In genomic region chr2:148045937-148046798, GRCm38 (mm10) we compare ENCODE assay signal across 8 mouse cellular contexts. TPM values are rescaled to one million over a fixed set of nuclear protein-coding genes. Genes with fewer than 3 reads are reported as not detected.
DNase-seq lines count a peak whose midpoint lies in the region; ATAC-seq lines count a peak whose summit lies in the region.
"Had no signal": no experiment of that assay in that cellular context is flagged by ENCODE, and none has a peak within 500 bp of the region (broad histone marks: within the 10 kb centered on the region; RNA-seq: fewer than 3 reads in every experiment).

No protein-coding gene starts in this region.

- H3K36me3 ChIP-seq in forebrain, embryonic 13.5 days (ENCODE audit: poor library complexity, severe bottlenecking), result no peaks in the 10 kb centered on the region
- H3K36me3 ChIP-seq in limb, embryonic 11.5 days (ENCODE audit: control insufficient read depth, insufficient read depth, low read length), result no peaks in the 10 kb centered on the region
- H3K36me3 ChIP-seq in midbrain, embryonic 13.5 days, result no peaks in the 10 kb centered on the region

- H3K4me2 ChIP-seq in forebrain, embryonic 13.5 days, result peak overlapping the region; percentile 49
- H3K4me2 ChIP-seq in limb, embryonic 11.5 days (ENCODE audit: low read depth, severe bottlenecking), result peak overlapping the region; percentile 31; the same call in 1 of the 2 replicates
- H3K4me2 ChIP-seq in midbrain, embryonic 13.5 days (replicated peaks), result peak overlapping the region; percentile 34

- WGBS in forebrain, embryonic 13.5 days, result under 1% methylated on average over 43 of the region's 65 CpGs
- under 1% methylated on average over 59 of the region's 65 CpGs for WGBS in limb, embryonic 11.5 days
- WGBS in midbrain, embryonic 13.5 days, result under 1% methylated on average over 61 of the region's 65 CpGs

- ATAC-seq in common myeloid progenitor, adult 5-6 weeks (replicated peaks; ENCODE audit: low read depth, poor library complexity, severe bottlenecking), result peak; percentile 40
- peak; percentile 21 for ATAC-seq in forebrain, embryonic 13.5 days
- ATAC-seq in limb, embryonic 11.5 days (ENCODE audit: insufficient number of reproducible peaks, low FRiP score, low TSS enrichment, low read depth), result 0 out of 2 replicates have a peak, but pooled peaks have one; percentile 10
- ATAC-seq in midbrain, embryonic 13.5 days, result peak; percentile 34
- ATAC-seq in cerebellum, adult (ENCODE audit: insufficient number of reproducible peaks, low FRiP score, low TSS enrichment), result no peak

- no peaks in the 10 kb centered on the region for H3K9me3 ChIP-seq in forebrain, embryonic 13.5 days (replicated peaks)
- no peaks in the 10 kb centered on the region for H3K9me3 ChIP-seq in limb, embryonic 11.5 days (ENCODE audit: control insufficient read depth, low read length)
- no peaks in the 10 kb centered on the region for H3K9me3 ChIP-seq in midbrain, embryonic 13.5 days

- DNase-seq in limb, embryonic 11.5 days (ENCODE audit: low spot score), result no peak
- DNase-seq in cerebellum, adult 9-11 months, result no peak
- no peak for DNase-seq in spleen, postnatal 10 days (ENCODE audit: low spot score in 2 of 2)

- peaks cover 99% of the 10 kb centered on the region for H3K27me3 ChIP-seq in forebrain, embryonic 13.5 days
- peaks cover 94% of the 10 kb centered on the region for H3K27me3 ChIP-seq in limb, embryonic 11.5 days (ENCODE audit: control insufficient read depth, insufficient read depth, low read length)
- H3K27me3 ChIP-seq in midbrain, embryonic 13.5 days, result peaks cover 100% of the 10 kb centered on the region

- peaks cover 25% of the 10 kb centered on the region; the same call in 1 of the 2 replicates for H3K4me1 ChIP-seq in forebrain, embryonic 13.5 days
- H3K4me1 ChIP-seq in limb, embryonic 11.5 days (ENCODE audit: control insufficient read depth, insufficient read depth, low read length), result peaks cover 2% of the 10 kb centered on the region; the same call in 1 of the 2 replicates
- peaks cover 18% of the 10 kb centered on the region for H3K4me1 ChIP-seq in midbrain, embryonic 13.5 days (replicated peaks)

- no peak overlapping the region for H3K9ac ChIP-seq in forebrain, embryonic 13.5 days
- H3K9ac ChIP-seq in limb, embryonic 11.5 days (ENCODE audit: low read length), result no peak overlapping the region
- H3K9ac ChIP-seq in midbrain, embryonic 13.5 days (replicated peaks), result 0 out of 2 replicates have a peak overlapping the region, but pooled peaks have one; percentile 33

- peak overlapping the region; percentile 23 for H3K4me3 ChIP-seq in forebrain, embryonic 13.5 days
- peak overlapping the region; percentile 20 for H3K4me3 ChIP-seq in limb, embryonic 11.5 days (ENCODE audit: low read depth, low read length)
- peak overlapping the region; percentile 33 for H3K4me3 ChIP-seq in midbrain, embryonic 13.5 days (replicated peaks)

- no peak overlapping the region for H3K27ac ChIP-seq in forebrain, embryonic 13.5 days
- H3K27ac ChIP-seq in limb, embryonic 11.5 days (replicated peaks; ENCODE audit: low read depth, low read length), result no peak overlapping the region
- H3K27ac ChIP-seq in midbrain, embryonic 13.5 days, result peak overlapping the region; percentile 75

RNA-seq across cellular contexts. Expression of gene Foxa2, which starts 0.6 kb away (rescaled TPM):
- not detected in 2 replicates for total RNA-seq in common myeloid progenitor, adult 5-6 weeks (2017)
- polyA plus RNA-seq in forebrain, embryonic 13.5 days (2015; fragmentation: Nextera tagmentation; extraction: Ambion mirVana), result 0.13 and 0.19 TPM in 2 replicates
- 0.09 TPM in 1 of 2 replicates, not detected in the other for polyA plus RNA-seq in limb, embryonic 11.5 days (2014; fragmentation: Nextera tagmentation; extraction: Ambion mirVana)
- 4.0 and 9.2 TPM in 2 replicates for polyA plus RNA-seq in midbrain, embryonic 13.5 days (2015; fragmentation: Nextera tagmentation; extraction: Ambion mirVana)
- polyA plus RNA-seq: cortical plate, adult 2 months had no signal
